Mouse (Mus musculus) midbrain, postnatal 0 days (tissue): ENCODE measurements at regions not wholly inside any gene's neighbourhood (a gene's known extent, or its start where the extent isn't known, plus 50 kb on each side); places are given as distances from the start of the nearest gene placed in this dataset.

Source experiments
- ATAC-seq: fragments of 200-750 bp; cut with Nextera tagmentation; 2 replicates; pipeline ENCODE4 v1.8.0; 2017; ENCODE audit warnings: moderate number of reproducible peaks, mild to moderate bottlenecking, moderate TSS enrichment, moderate library complexity; ENCODE audit not compliant: low FRiP score
- DNase-seq: peaks from one replicate; pipeline ENCODE4 v3.0.0-alpha.2; 2015; ENCODE audit warnings: low spot score
- H3K27ac ChIP-seq: fragments of 300-500 bp; sonication (generic); 2 replicates; pipeline ENCODE4 v1.5.1; 2014; ENCODE audit warnings: low read depth, mild to moderate bottlenecking, low read length, mixed read lengths
- H3K27me3 ChIP-seq: fragments of 300-500 bp; sonication (generic); 2 replicates; pipeline ENCODE4 v1.6.1; 2014; ENCODE audit warnings: low read length, control low read depth, mixed read lengths; ENCODE audit not compliant: insufficient read depth
- H3K36me3 ChIP-seq: fragments of 300-500 bp; sonication (generic); 2 replicates; pipeline ENCODE4 v1.6.1; 2014; ENCODE audit warnings: low read length, control low read depth, mixed read lengths; ENCODE audit not compliant: insufficient read depth
- H3K4me1 ChIP-seq: fragments of 300-500 bp; sonication (generic); 2 replicates; pipeline ENCODE4 v1.6.1; 2014; ENCODE audit warnings: mild to moderate bottlenecking, control low read depth, antibody characterized with exemption, low read length, mixed read lengths; ENCODE audit not compliant: insufficient read depth
- H3K4me2 ChIP-seq: fragments of 300-500 bp; sonication (generic); 2 replicates; pipeline ENCODE4 v1.6.1; 2014; ENCODE audit warnings: low read depth, mild to moderate bottlenecking, low read length, mixed read lengths; ENCODE audit not compliant: poor library complexity, severe bottlenecking
- H3K4me3 ChIP-seq: fragments of 300-500 bp; sonication (generic); 2 replicates; pipeline ENCODE4 v1.5.1; 2014; ENCODE audit warnings: low read depth, mild to moderate bottlenecking, low read length, moderate library complexity
- H3K9ac ChIP-seq: fragments of 300-500 bp; sonication (generic); replicated peaks from 2 replicates; pipeline ENCODE4 v1.6.1; 2014; ENCODE audit warnings: mild to moderate bottlenecking, low read length, moderate library complexity, mixed read lengths; ENCODE audit not compliant: poor library complexity, severe bottlenecking
- H3K9me3 ChIP-seq: fragments of 300-500 bp; sonication (generic); 2 replicates; pipeline ENCODE4 v1.6.1; 2016; ENCODE audit warnings: low read length, control low read depth
- CTCF ChIP-seq: IDR thresholded peaks from 2 replicates; pipeline ENCODE4 v1.5.1; 2016; ENCODE audit warnings: antibody characterized with exemption, mild to moderate bottlenecking
- WGBS: fragments of 180-500 bp; shearing (Covaris S2); extraction: QIAGEN DNeasy Blood & Tissue Kit; methylation state at CpG from one replicate; pipeline ENCODE4 v1.1.7; 2014; 5-methylcytosine and 5-hydroxymethylcytosine counted together

GRCm38 (mm10) chr1:77869174-77869573 lies 327.8 kb downstream of the Pax3 start:
- WGBS: 33% methylated on average over 1 of the region's 1 CpGs
- H3K27me3 ChIP-seq: no peaks in the 10 kb centered on the region
- ATAC-seq (no peak), DNase-seq (no peak)
- no peaks in the 10 kb centered on the region for H3K9me3 ChIP-seq
- H3K36me3 ChIP-seq: no peaks in the 10 kb centered on the region
- TF ChIP-seq CTCF: no peak
- no peaks in the 10 kb centered on the region for H3K4me1 ChIP-seq
- H3K9ac ChIP-seq: no peak overlapping the region
- no peak overlapping the region for H3K4me2 ChIP-seq
- no peak overlapping the region for H3K4me3 ChIP-seq
- no peak overlapping the region for H3K27ac ChIP-seq

GRCm38 (mm10) chr1:77859931-77860330 lies 337.0 kb downstream of the Pax3 start:
- Histone ChIP-seq H3K36me3 (no peaks in the 10 kb centered on the region), H3K9ac (no peak overlapping the region), H3K27ac (no peak overlapping the region), H3K4me3 (no peak overlapping the region), H3K27me3 (no peaks in the 10 kb centered on the region), H3K4me1 (no peaks in the 10 kb centered on the region), H3K4me2 (no peak overlapping the region), H3K9me3 (no peaks in the 10 kb centered on the region)
- no peak for TF ChIP-seq CTCF
- 90% methylated on average over 9 of the region's 9 CpGs for WGBS
- ATAC-seq (no peak), DNase-seq (no peak)

- WGBS: 97% methylated on average over 1 of the region's 1 CpGs
- H3K27ac ChIP-seq: no peak overlapping the region
- H3K9ac ChIP-seq: no peak overlapping the region
- no peak for ATAC-seq
- DNase-seq: no peak
- H3K9me3 ChIP-seq: no peaks in the 10 kb centered on the region
- TF ChIP-seq CTCF: no peak
- H3K36me3 ChIP-seq: no peaks in the 10 kb centered on the region
- no peak overlapping the region for H3K4me2 ChIP-seq
- no peaks in the 10 kb centered on the region for H3K27me3 ChIP-seq
- no peaks in the 10 kb centered on the region for H3K4me1 ChIP-seq
- H3K4me3 ChIP-seq: no peak overlapping the region
Observed at GRCm38 (mm10) chr1:77854366-77854765, 339.5 kb upstream of the Epha4 start.

GRCm38 (mm10) chr1:77847766-77848615 lies 333.1 kb upstream of the Epha4 start:
- Histone ChIP-seq H3K36me3 (no peaks in the 10 kb centered on the region), H3K4me2 (no peak overlapping the region), H3K4me1 (no peaks in the 10 kb centered on the region), H3K27me3 (no peaks in the 10 kb centered on the region), H3K27ac (no peak overlapping the region), H3K4me3 (no peak overlapping the region), H3K9ac (no peak overlapping the region), H3K9me3 (no peaks in the 10 kb centered on the region)
- no peak for DNase-seq
- ATAC-seq: no peak
- 75% methylated on average over 9 of the region's 9 CpGs for WGBS
- no peak for TF ChIP-seq CTCF

GRCm38 (mm10) chr1:77846039-77846727 lies 331.3 kb upstream of the Epha4 start:
- WGBS: 75% methylated on average over 12 of the region's 12 CpGs
- no peaks in the 10 kb centered on the region for H3K36me3 ChIP-seq
- H3K4me2 ChIP-seq: no peak overlapping the region
- no peak overlapping the region for H3K27ac ChIP-seq
- H3K4me3 ChIP-seq: no peak overlapping the region
- H3K9ac ChIP-seq: no peak overlapping the region
- no peak for TF ChIP-seq CTCF
- H3K27me3 ChIP-seq: no peaks in the 10 kb centered on the region
- no peaks in the 10 kb centered on the region for H3K4me1 ChIP-seq
- DNase-seq: peak; percentile 82
- ATAC-seq: no peak
- no peaks in the 10 kb centered on the region for H3K9me3 ChIP-seq

GRCm38 (mm10) chr1:77840672-77841071 lies 325.8 kb upstream of the Epha4 start:
- Histone ChIP-seq H3K36me3 (no peaks in the 10 kb centered on the region), H3K27me3 (no peaks in the 10 kb centered on the region), H3K4me3 (no peak overlapping the region), H3K4me2 (no peak overlapping the region), H3K4me1 (no peaks in the 10 kb centered on the region), H3K9me3 (no peaks in the 10 kb centered on the region), H3K9ac (no peak overlapping the region), H3K27ac (no peak overlapping the region)
- TF ChIP-seq CTCF: no peak
- WGBS: 63% methylated on average over 9 of the region's 9 CpGs
- ATAC-seq (no peak), DNase-seq (no peak)
